Mouse (Mus musculus) forebrain, embryonic 12.5 days (tissue): ENCODE data around the gene Igfbp1. TPM values are rescaled to one million over a fixed set of nuclear protein-coding genes. Genes with fewer than 3 reads are reported as not detected.
"Not testable (repeated sequence)": the region's sequence is repeated elsewhere in the genome, so short reads cannot be mapped to it uniquely, and the experiment has no call there.

Source experiments
- ATAC-seq: fragments of 200-750 bp; cut with Nextera tagmentation; 2 replicates; pipeline ENCODE4 v1.8.0; 2017; ENCODE audit warnings: moderate TSS enrichment; ENCODE audit not compliant: low FRiP score
- H3K27ac ChIP-seq: fragments of 300-500 bp; sonication (generic); 2 replicates; pipeline ENCODE4 v1.5.1; 2016; ENCODE audit warnings: mild to moderate bottlenecking
- H3K27me3 ChIP-seq: fragments of 300-500 bp; sonication (generic); 2 replicates; pipeline ENCODE4 v1.6.1; 2016; ENCODE audit warnings: mild to moderate bottlenecking
- H3K36me3 ChIP-seq: fragments of 300-500 bp; sonication (generic); replicated peaks from 2 replicates; pipeline ENCODE4 v1.6.1; 2016; ENCODE audit warnings: mild to moderate bottlenecking
- H3K4me1 ChIP-seq: fragments of 300-500 bp; sonication (generic); 2 replicates; pipeline ENCODE4 v1.6.1; 2016
- H3K4me2 ChIP-seq: fragments of 300-500 bp; sonication (generic); 2 replicates; pipeline ENCODE4 v1.6.1; 2016; ENCODE audit warnings: mild to moderate bottlenecking, moderate library complexity
- H3K4me3 ChIP-seq: fragments of 300-500 bp; sonication (generic); replicated peaks from 2 replicates; pipeline ENCODE4 v1.5.1; 2016; ENCODE audit warnings: mild to moderate bottlenecking
- H3K9ac ChIP-seq: fragments of 300-500 bp; sonication (generic); 2 replicates; pipeline ENCODE4 v1.6.1; 2016; ENCODE audit warnings: mild to moderate bottlenecking
- H3K9me3 ChIP-seq: fragments of 300-500 bp; sonication (generic); 2 replicates; pipeline ENCODE4 v1.6.1; 2016
- WGBS: fragments of 180-500 bp; shearing (Covaris S2); methylation state at CpG from one replicate; pipeline ENCODE4 v1.1.7; 2016; 5-methylcytosine and 5-hydroxymethylcytosine counted together
- polyA plus RNA-seq: library from polyadenylated mRNA; unstranded; fragments of >200 nt; fragmentation: Nextera tagmentation; extraction: Ambion mirVana; gene quantifications from 2 replicates; pipeline ENCODE4 v1.2.1, GENCODE M21; 2016

Gene Igfbp1
- polyA plus RNA-seq, 1 experiment from 2014 or later = not detected

- Histone ChIP-seq H3K4me3 (no peak overlapping the region), H3K4me2 (no peak overlapping the region), H3K9me3 (no peaks in the 10 kb centered on the region), H3K4me1 (peaks cover 26% of the 10 kb centered on the region), H3K36me3 (no peaks in the 10 kb centered on the region), H3K9ac (no peak overlapping the region), H3K27ac (no peak overlapping the region), H3K27me3 (peaks cover 40% of the 10 kb centered on the region)
- ATAC-seq = no peak
- WGBS = 14% methylated on average over 8 of the region's 8 CpGs
Observed at GRCm38 (mm10) chr11:7215703-7216102, 18.1 kb downstream of the Igfbp1 start.

GRCm38 (mm10) chr11:7221826-7222225 lies 24.2 kb downstream of the Igfbp1 start:
- H3K27ac ChIP-seq, ATAC-seq, H3K4me3 ChIP-seq, H3K4me1 ChIP-seq, H3K9ac ChIP-seq, H3K9me3 ChIP-seq, H3K4me2 ChIP-seq, H3K27me3 ChIP-seq, H3K36me3 ChIP-seq: not testable (repeated sequence)
- WGBS = 77% methylated on average over 8 of the region's 8 CpGs

- WGBS = 69% methylated on average over 2 of the region's 2 CpGs
- no peak overlapping the region for H3K4me2 ChIP-seq
- no peaks in the 10 kb centered on the region for H3K9me3 ChIP-seq
- no peaks in the 10 kb centered on the region for H3K36me3 ChIP-seq
- H3K4me3 ChIP-seq = no peak overlapping the region
- H3K4me1 ChIP-seq = no peaks in the 10 kb centered on the region
- ATAC-seq = no peak
- no peak overlapping the region for H3K9ac ChIP-seq
- H3K27ac ChIP-seq = no peak overlapping the region
- H3K27me3 ChIP-seq = no peaks in the 10 kb centered on the region
Observed at GRCm38 (mm10) chr11:7226200-7226599, 28.6 kb downstream of the Igfbp1 start.

GRCm38 (mm10) chr11:7226810-7227550 lies 29.4 kb downstream of the Igfbp1 start:
- Histone ChIP-seq H3K27ac (no peak overlapping the region), H3K4me1 (no peaks in the 10 kb centered on the region), H3K4me2 (no peak overlapping the region), H3K36me3 (no peaks in the 10 kb centered on the region), H3K4me3 (no peak overlapping the region), H3K9me3 (no peaks in the 10 kb centered on the region), H3K27me3 (no peaks in the 10 kb centered on the region), H3K9ac (no peak overlapping the region)
- no peak for ATAC-seq
- WGBS = 80% methylated on average over 7 of the region's 7 CpGs

GRCm38 (mm10) chr11:7228107-7228506 lies 30.5 kb downstream of the Igfbp1 start:
- ATAC-seq = no peak

GRCm38 (mm10) chr11:7230000-7230399 lies 32.4 kb downstream of the Igfbp1 start:
- no peak overlapping the region for H3K9ac ChIP-seq
- no peak overlapping the region for H3K4me2 ChIP-seq
- no peaks in the 10 kb centered on the region for H3K27me3 ChIP-seq
- WGBS = 88% methylated on average over 4 of the region's 4 CpGs
- no peaks in the 10 kb centered on the region for H3K36me3 ChIP-seq
- H3K9me3 ChIP-seq = no peaks in the 10 kb centered on the region
- no peak overlapping the region for H3K4me3 ChIP-seq
- ATAC-seq = no peak
- no peak overlapping the region for H3K27ac ChIP-seq
- no peaks in the 10 kb centered on the region for H3K4me1 ChIP-seq

More at GRCm38 (mm10) chr11:7228107-7228506, 30.5 kb downstream of the Igfbp1 start:
- H3K36me3 ChIP-seq = no peaks in the 10 kb centered on the region
- H3K4me3 ChIP-seq = no peak overlapping the region
- no peaks in the 10 kb centered on the region for H3K4me1 ChIP-seq
- H3K9ac ChIP-seq = no peak overlapping the region
- no peaks in the 10 kb centered on the region for H3K27me3 ChIP-seq
- no peak overlapping the region for H3K4me2 ChIP-seq
- no peaks in the 10 kb centered on the region for H3K9me3 ChIP-seq
- no peak overlapping the region for H3K27ac ChIP-seq
- 88% methylated on average over 4 of the region's 4 CpGs for WGBS

- Histone ChIP-seq H3K27me3 (no peaks in the 10 kb centered on the region), H3K4me1 (no peaks in the 10 kb centered on the region), H3K9ac (no peak overlapping the region), H3K27ac (no peak overlapping the region), H3K4me2 (no peak overlapping the region), H3K9me3 (no peaks in the 10 kb centered on the region), H3K4me3 (no peak overlapping the region), H3K36me3 (no peaks in the 10 kb centered on the region)
- no peak for ATAC-seq
- WGBS = 93% methylated on average over 4 of the region's 4 CpGs
Observed at GRCm38 (mm10) chr11:7231958-7232357, 34.4 kb downstream of the Igfbp1 start.

- Histone ChIP-seq H3K4me3 (no peak overlapping the region), H3K4me1 (no peaks in the 10 kb centered on the region), H3K36me3 (no peaks in the 10 kb centered on the region), H3K4me2 (no peak overlapping the region), H3K9me3 (no peaks in the 10 kb centered on the region), H3K9ac (no peak overlapping the region), H3K27ac (no peak overlapping the region), H3K27me3 (no peaks in the 10 kb centered on the region)
- no peak for ATAC-seq
- 79% methylated on average over 2 of the region's 2 CpGs for WGBS
Observed at GRCm38 (mm10) chr11:7233333-7233732, 35.8 kb downstream of the Igfbp1 start.

GRCm38 (mm10) chr11:7234436-7234835 lies 36.9 kb downstream of the Igfbp1 start:
- Histone ChIP-seq H3K4me3 (no peak overlapping the region), H3K4me1 (no peaks in the 10 kb centered on the region), H3K36me3 (no peaks in the 10 kb centered on the region), H3K27me3 (no peaks in the 10 kb centered on the region), H3K9me3 (no peaks in the 10 kb centered on the region), H3K9ac (no peak overlapping the region), H3K4me2 (no peak overlapping the region), H3K27ac (no peak overlapping the region)
- WGBS = 79% methylated on average over 1 of the region's 1 CpGs
- no peak for ATAC-seq

- no peak for ATAC-seq
- Histone ChIP-seq H3K9ac (no peak overlapping the region), H3K27me3 (no peaks in the 10 kb centered on the region), H3K4me1 (no peaks in the 10 kb centered on the region), H3K36me3 (no peaks in the 10 kb centered on the region), H3K27ac (no peak overlapping the region), H3K4me3 (no peak overlapping the region), H3K9me3 (no peaks in the 10 kb centered on the region), H3K4me2 (no peak overlapping the region)
- 59% methylated on average over 3 of the region's 3 CpGs for WGBS
Observed at GRCm38 (mm10) chr11:7234981-7235609, 37.5 kb downstream of the Igfbp1 start.

GRCm38 (mm10) chr11:7236751-7237150 lies 39.2 kb downstream of the Igfbp1 start:
- Histone ChIP-seq H3K9ac (no peak overlapping the region), H3K9me3 (no peaks in the 10 kb centered on the region), H3K27me3 (no peaks in the 10 kb centered on the region), H3K4me3 (no peak overlapping the region), H3K27ac (no peak overlapping the region), H3K36me3 (no peaks in the 10 kb centered on the region), H3K4me1 (no peaks in the 10 kb centered on the region), H3K4me2 (no peak overlapping the region)
- WGBS = 89% methylated on average over 2 of the region's 2 CpGs
- no peak for ATAC-seq

GRCm38 (mm10) chr11:7237712-7238111 lies 40.1 kb downstream of the Igfbp1 start:
- Histone ChIP-seq H3K4me3 (no peak overlapping the region), H3K9me3 (no peaks in the 10 kb centered on the region)
- WGBS = 89% methylated on average over 6 of the region's 6 CpGs

GRCm38 (mm10) chr11:7238546-7238945 lies 41.0 kb downstream of the Igfbp1 start:
- 95% methylated on average over 6 of the region's 6 CpGs for WGBS
- no peaks in the 10 kb centered on the region for H3K9me3 ChIP-seq

More at GRCm38 (mm10) chr11:7237712-7238111, 40.1 kb downstream of the Igfbp1 start:
- no peaks in the 10 kb centered on the region for H3K36me3 ChIP-seq
- no peak overlapping the region for H3K9ac ChIP-seq
- no peak overlapping the region for H3K27ac ChIP-seq
- no peak for ATAC-seq
- no peaks in the 10 kb centered on the region for H3K4me1 ChIP-seq
- no peak overlapping the region for H3K4me2 ChIP-seq
- no peaks in the 10 kb centered on the region for H3K27me3 ChIP-seq

More at GRCm38 (mm10) chr11:7238546-7238945, 41.0 kb downstream of the Igfbp1 start:
- Histone ChIP-seq H3K27ac (no peak overlapping the region), H3K27me3 (no peaks in the 10 kb centered on the region), H3K4me1 (no peaks in the 10 kb centered on the region), H3K4me3 (no peak overlapping the region), H3K4me2 (no peak overlapping the region), H3K9ac (no peak overlapping the region), H3K36me3 (no peaks in the 10 kb centered on the region)
- ATAC-seq = no peak
